Mouse (Mus musculus): ENCODE data around the gene Larp4b. TPM values are rescaled to one million over a fixed set of nuclear protein-coding genes. Genes with fewer than 3 reads are reported as not detected.

The Larp4b gene
- polyA plus RNA-seq, 1 experiment from 2014 or later: 34.5 TPM

DNA sequence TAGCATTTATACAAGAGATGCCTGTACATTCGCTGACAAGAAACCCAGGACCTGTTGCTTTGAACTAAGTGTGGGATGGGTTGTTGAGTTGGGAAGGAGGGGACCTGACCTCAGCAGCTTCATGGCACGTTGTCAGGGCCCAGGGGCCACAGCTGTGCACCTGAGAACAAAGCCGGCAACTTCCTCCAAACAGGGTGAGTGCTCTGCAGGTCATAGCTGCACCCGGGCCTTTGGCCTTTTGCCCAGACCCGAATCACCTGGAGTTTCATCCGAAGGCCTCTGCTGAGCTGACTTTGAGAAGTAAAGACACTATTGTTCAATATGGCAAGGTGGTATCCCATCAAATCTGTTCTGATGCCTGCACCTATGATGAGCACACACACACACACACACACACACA, 90.6 kb downstream of the Larp4b start:
- H3K9ac ChIP-seq: no peak overlapping the region
- H3K27ac ChIP-seq: no peak overlapping the region
- H3K4me1 ChIP-seq: peaks cover 47% of the 10 kb centered on the region
- H3K4me3 ChIP-seq (replicated peaks): no peak overlapping the region
- ATAC-seq (replicated peaks; ENCODE audit: low FRiP score): no peak
- no peak overlapping the region for H3K4me2 ChIP-seq
- 75% methylated on average over 6 of the region's 6 CpGs for WGBS
- H3K27me3 ChIP-seq: no peaks in the 10 kb centered on the region
- no peaks in the 10 kb centered on the region for H3K36me3 ChIP-seq
- no peaks in the 10 kb centered on the region for H3K9me3 ChIP-seq (replicated peaks)

GRCm38 (mm10) chr13:9184716-9185115, 91.0 kb downstream of the Larp4b start:
- H3K36me3 ChIP-seq: no peaks in the 10 kb centered on the region
- no peaks in the 10 kb centered on the region for H3K27me3 ChIP-seq
- ATAC-seq (replicated peaks; ENCODE audit: low FRiP score): no peak
- no peaks in the 10 kb centered on the region for H3K9me3 ChIP-seq (replicated peaks)
- peaks cover 45% of the 10 kb centered on the region for H3K4me1 ChIP-seq
- no peak overlapping the region for H3K9ac ChIP-seq
- H3K4me2 ChIP-seq: no peak overlapping the region
- H3K27ac ChIP-seq: no peak overlapping the region
- 45% methylated on average over 6 of the region's 6 CpGs for WGBS
- H3K4me3 ChIP-seq (replicated peaks): no peak overlapping the region

- 33% methylated on average over 7 of the region's 7 CpGs for WGBS
Measured at GRCm38 (mm10) chr13:9187156-9187555, 93.5 kb downstream of the Larp4b start.

DNA sequence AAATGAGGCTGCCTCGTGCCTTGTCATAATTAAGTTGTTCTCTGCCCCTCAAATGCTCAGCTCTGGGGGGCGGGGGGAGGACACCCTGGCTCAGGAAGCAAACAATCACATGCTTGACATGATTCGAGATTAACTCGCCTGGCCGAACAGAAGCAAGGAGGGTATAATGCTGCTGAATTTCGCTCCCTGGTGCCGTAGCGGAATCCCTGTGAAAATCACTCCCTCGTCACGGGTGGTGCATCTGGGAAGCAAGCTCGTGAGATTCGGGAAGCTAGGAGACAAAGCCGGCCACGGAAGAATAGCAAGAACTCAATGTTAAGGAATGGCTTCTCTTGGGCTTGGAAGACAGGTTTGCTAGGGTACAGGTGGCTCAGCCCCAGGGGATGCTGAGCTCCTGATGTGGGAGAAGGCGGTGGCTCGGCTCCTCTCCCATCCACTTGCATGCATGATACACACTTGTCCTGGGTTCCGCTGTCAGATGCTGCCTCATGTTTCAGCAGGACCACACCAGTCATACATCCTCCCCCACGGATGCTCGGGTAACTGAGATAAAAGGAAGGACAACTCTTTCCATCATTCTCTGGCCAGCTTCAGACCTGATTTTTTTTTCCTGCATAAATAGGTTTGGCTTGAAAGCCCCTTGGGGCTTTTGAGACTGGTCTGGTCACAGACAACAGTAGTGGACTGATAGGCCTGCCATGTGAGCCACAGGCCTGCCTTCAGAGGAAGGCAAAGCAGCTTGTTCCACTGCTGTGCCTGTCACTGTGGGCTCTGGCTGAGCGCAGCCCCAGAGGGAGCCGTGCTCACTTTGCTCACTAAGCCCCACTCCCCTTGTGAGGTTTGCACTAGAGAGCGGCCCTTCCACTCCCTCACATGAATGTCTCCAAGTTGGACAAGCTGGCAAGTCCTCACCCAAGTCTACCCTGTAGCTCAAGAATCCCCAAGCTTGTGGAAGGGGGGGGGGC, 94.2 kb downstream of the Larp4b start:
- peaks cover 48% of the 10 kb centered on the region for H3K4me1 ChIP-seq
- H3K9ac ChIP-seq: no peak overlapping the region
- no peaks in the 10 kb centered on the region for H3K27me3 ChIP-seq
- WGBS: 44% methylated on average over 22 of the region's 22 CpGs
- ATAC-seq (replicated peaks; ENCODE audit: low FRiP score): peak; percentile 9; the same call in 1 of the 2 replicates
- H3K9me3 ChIP-seq (replicated peaks): no peaks in the 10 kb centered on the region
- no peaks in the 10 kb centered on the region for H3K36me3 ChIP-seq
- peak overlapping the region; percentile 76 for H3K27ac ChIP-seq
- H3K4me2 ChIP-seq: peak overlapping the region; percentile 45
- H3K4me3 ChIP-seq (replicated peaks): 0 out of 2 replicates have a peak overlapping the region, but pooled peaks have one; percentile 6

More at GRCm38 (mm10) chr13:9187156-9187555, 93.5 kb downstream of the Larp4b start:
- no peak overlapping the region for H3K4me3 ChIP-seq (replicated peaks)
- H3K4me2 ChIP-seq: peak overlapping the region; percentile 45
- H3K9ac ChIP-seq: no peak overlapping the region
- H3K27me3 ChIP-seq: no peaks in the 10 kb centered on the region
- ATAC-seq (replicated peaks; ENCODE audit: low FRiP score): no peak
- H3K36me3 ChIP-seq: no peaks in the 10 kb centered on the region
- peak overlapping the region; percentile 76; the same call in 1 of the 2 replicates for H3K27ac ChIP-seq
- no peaks in the 10 kb centered on the region for H3K9me3 ChIP-seq (replicated peaks)
- peaks cover 42% of the 10 kb centered on the region for H3K4me1 ChIP-seq

GRCm38 (mm10) chr13:9189481-9189880, 95.8 kb downstream of the Larp4b start:
- Histone ChIP-seq H3K4me1 (peaks cover 52% of the 10 kb centered on the region), H3K4me2 (no peak overlapping the region), H3K9me3 (replicated peaks) (no peaks in the 10 kb centered on the region), H3K36me3 (no peaks in the 10 kb centered on the region), H3K27ac (no peak overlapping the region), H3K4me3 (replicated peaks) (no peak overlapping the region), H3K27me3 (no peaks in the 10 kb centered on the region), H3K9ac (no peak overlapping the region)
- 92% methylated on average over 5 of the region's 5 CpGs for WGBS
- no peak for ATAC-seq (replicated peaks; ENCODE audit: low FRiP score)

- Histone ChIP-seq H3K9ac (no peak overlapping the region), H3K36me3 (no peaks in the 10 kb centered on the region), H3K27ac (no peak overlapping the region), H3K27me3 (no peaks in the 10 kb centered on the region), H3K4me1 (peaks cover 44% of the 10 kb centered on the region), H3K9me3 (replicated peaks) (no peaks in the 10 kb centered on the region), H3K4me2 (peak overlapping the region; percentile 2; the same call in 1 of the 2 replicates), H3K4me3 (replicated peaks) (no peak overlapping the region)
- 46% methylated on average over 15 of the region's 15 CpGs for WGBS
- no peak; the same call in 1 of the 2 replicates for ATAC-seq (replicated peaks; ENCODE audit: low FRiP score)
Measured at GRCm38 (mm10) chr13:9191172-9192140, 97.8 kb downstream of the Larp4b start.

- peak; percentile 87 for ATAC-seq (replicated peaks; ENCODE audit: low FRiP score)
- H3K36me3 ChIP-seq: no peaks in the 10 kb centered on the region
- peak overlapping the region; percentile 43 for H3K27ac ChIP-seq
- WGBS: 23% methylated on average over 9 of the region's 9 CpGs
- H3K9me3 ChIP-seq (replicated peaks): no peaks in the 10 kb centered on the region
- no peaks in the 10 kb centered on the region for H3K27me3 ChIP-seq
- no peak overlapping the region for H3K4me3 ChIP-seq (replicated peaks)
- H3K4me1 ChIP-seq: peaks cover 38% of the 10 kb centered on the region
- no peak overlapping the region for H3K4me2 ChIP-seq
- H3K9ac ChIP-seq: no peak overlapping the region
Measured at GRCm38 (mm10) chr13:9192797-9193330, 99.2 kb downstream of the Larp4b start.

DNA sequence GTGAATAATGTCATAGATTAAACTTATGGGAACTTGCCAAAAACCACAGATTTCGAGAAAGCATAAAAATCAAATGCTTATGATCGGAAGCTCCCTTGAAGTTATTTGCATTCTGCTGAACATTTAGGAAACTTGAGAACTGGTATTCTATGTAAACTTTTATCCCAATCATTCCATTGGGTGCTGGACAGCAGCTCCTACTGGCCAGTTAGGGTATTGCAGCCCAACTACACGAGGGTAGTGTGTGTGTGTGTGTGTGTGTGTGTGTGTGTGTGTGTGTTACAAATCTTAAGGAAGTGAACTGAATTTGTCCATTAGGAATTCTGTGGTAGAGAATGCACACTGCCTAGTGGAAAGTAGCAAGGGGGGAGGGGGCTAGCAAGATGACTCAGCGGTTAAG, 101.0 kb downstream of the Larp4b start:
- Histone ChIP-seq H3K27ac (no peak overlapping the region), H3K4me3 (replicated peaks) (no peak overlapping the region), H3K4me1 (peaks cover 36% of the 10 kb centered on the region), H3K27me3 (no peaks in the 10 kb centered on the region), H3K9ac (no peak overlapping the region), H3K4me2 (no peak overlapping the region), H3K9me3 (replicated peaks) (no peaks in the 10 kb centered on the region), H3K36me3 (no peaks in the 10 kb centered on the region)
- ATAC-seq (replicated peaks; ENCODE audit: low FRiP score): no peak
- WGBS: 79% methylated on average over 4 of the region's 4 CpGs

DNA sequence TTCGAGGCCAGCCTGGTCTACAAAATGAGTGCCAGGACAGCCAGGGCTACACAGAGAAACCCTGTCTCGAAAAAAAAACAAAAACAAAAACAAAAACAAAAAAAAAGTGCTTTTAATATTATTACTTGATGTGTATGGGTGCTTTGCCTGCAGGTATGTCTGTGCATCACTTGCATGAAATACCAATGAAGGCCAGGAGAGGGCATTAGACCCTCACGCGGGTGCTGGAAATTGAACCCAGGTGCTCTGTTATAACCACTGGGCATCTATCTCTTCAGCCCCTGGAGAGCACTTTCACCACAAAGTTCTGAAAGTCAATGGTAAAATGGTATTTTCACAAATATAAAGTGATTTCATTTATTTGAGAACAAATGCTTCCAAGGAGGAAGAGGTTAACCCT, 101.9 kb downstream of the Larp4b start:
- H3K9me3 ChIP-seq (replicated peaks): no peaks in the 10 kb centered on the region
- no peak overlapping the region for H3K4me2 ChIP-seq
- no peaks in the 10 kb centered on the region for H3K27me3 ChIP-seq
- no peak overlapping the region for H3K27ac ChIP-seq
- H3K36me3 ChIP-seq: no peaks in the 10 kb centered on the region
- WGBS: 62% methylated on average over 4 of the region's 4 CpGs
- H3K4me3 ChIP-seq (replicated peaks): no peak overlapping the region
- ATAC-seq (replicated peaks; ENCODE audit: low FRiP score): no peak
- H3K9ac ChIP-seq: no peak overlapping the region
- peaks cover 36% of the 10 kb centered on the region for H3K4me1 ChIP-seq

DNA sequence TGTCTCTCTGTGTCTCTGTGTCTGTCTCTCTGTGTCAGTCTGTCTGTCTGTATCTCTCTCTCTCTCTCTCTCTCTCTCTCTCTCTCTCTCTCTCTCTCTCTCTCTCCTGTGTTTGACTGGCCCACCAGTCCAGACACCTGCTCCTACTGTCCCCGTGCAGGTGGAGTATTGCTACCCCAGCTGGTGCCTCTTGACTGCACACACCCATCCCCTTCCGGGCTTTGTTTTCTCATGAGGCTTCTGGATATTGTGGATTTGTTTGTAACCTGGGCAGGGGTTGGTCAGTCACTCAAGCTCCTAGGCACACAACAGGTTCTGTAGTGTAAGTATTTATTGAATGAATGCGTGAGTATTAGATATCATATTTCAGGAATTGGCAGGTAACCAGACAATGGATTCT, 104.4 kb downstream of the Larp4b start:
- 60% methylated on average over 3 of the region's 3 CpGs for WGBS
- ATAC-seq (replicated peaks; ENCODE audit: low FRiP score): no peak
- Histone ChIP-seq H3K9ac (no peak overlapping the region), H3K4me2 (no peak overlapping the region), H3K36me3 (no peaks in the 10 kb centered on the region), H3K27ac (no peak overlapping the region), H3K4me3 (replicated peaks) (no peak overlapping the region), H3K4me1 (peaks cover 15% of the 10 kb centered on the region), H3K9me3 (replicated peaks) (no peaks in the 10 kb centered on the region), H3K27me3 (no peaks in the 10 kb centered on the region)

DNA sequence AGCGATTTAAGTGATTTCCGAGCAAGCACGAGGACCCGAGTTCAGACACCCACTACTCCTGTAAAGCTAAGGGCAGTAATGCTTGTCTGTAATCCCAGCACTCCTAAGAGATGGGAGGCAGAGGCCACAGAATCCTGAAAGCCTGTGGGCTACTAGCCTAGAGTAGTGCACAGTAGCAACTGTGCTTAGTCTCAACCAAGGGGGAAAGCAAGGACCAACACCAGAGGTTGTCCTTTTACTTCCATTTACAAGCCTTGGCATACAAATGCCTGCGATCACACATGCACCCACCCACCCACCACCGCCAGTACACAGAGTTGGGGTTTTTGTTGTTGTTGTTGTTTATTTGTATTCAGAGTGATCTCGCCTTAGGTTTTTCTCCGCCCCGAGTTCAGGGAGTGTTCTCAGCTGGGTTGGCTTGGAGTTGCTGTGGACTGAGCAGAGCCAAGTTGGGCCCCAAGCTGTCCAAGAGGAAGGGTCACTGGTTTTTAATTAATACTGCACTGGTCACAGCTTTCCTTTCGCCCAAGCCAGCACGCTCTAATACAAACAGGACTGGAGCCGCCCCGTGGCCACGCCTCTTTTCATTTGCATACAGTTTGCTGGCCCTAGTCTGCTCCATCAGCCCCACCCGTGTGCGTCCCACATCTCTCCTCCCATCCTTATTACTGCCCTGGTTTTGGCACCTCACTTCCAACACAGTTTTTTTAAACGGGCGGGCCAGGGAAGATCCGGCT, 105.2 kb downstream of the Larp4b start:
- ATAC-seq (replicated peaks; ENCODE audit: low FRiP score): peak; percentile 94
- no peak overlapping the region for H3K27ac ChIP-seq
- no peaks in the 10 kb centered on the region for H3K36me3 ChIP-seq
- H3K4me2 ChIP-seq: peak overlapping the region; percentile 52
- H3K9me3 ChIP-seq (replicated peaks): no peaks in the 10 kb centered on the region
- peak overlapping the region; percentile 16; the same call in 1 of the 2 replicates for H3K4me3 ChIP-seq (replicated peaks)
- 33% methylated on average over 19 of the region's 19 CpGs for WGBS
- H3K9ac ChIP-seq: no peak overlapping the region
- H3K27me3 ChIP-seq: no peaks in the 10 kb centered on the region
- peaks cover 14% of the 10 kb centered on the region for H3K4me1 ChIP-seq

Measured in kidney, embryonic 15.5 days (tissue).